Mouse (Mus musculus) myocyte (in vitro differentiated cells): ENCODE results near the gene Nifk. TPM values are rescaled to one million over a fixed set of nuclear protein-coding genes. Genes with fewer than 3 reads are reported as not detected.
A peak's percentile ranks its signal among the peaks of the same experiment; 100 is the strongest.

Experiments used
- H3K27me3 ChIP-seq: one replicate; pipeline ENCODE4 v1.6.1; 2011; ENCODE audit not compliant: control insufficient read depth, insufficient read depth, insufficient read length
- H3K36me3 ChIP-seq: one replicate; pipeline ENCODE4 v1.6.1; 2011; ENCODE audit not compliant: control insufficient read depth, insufficient read depth
- H3K4me2 ChIP-seq: one replicate; pipeline ENCODE4 v1.6.1; 2011; ENCODE audit warnings: low read depth, control low read depth
- H3K4me3 ChIP-seq: one replicate; pipeline ENCODE4 v1.5.1; 2011; ENCODE audit warnings: mild to moderate bottlenecking, control low read depth, moderate library complexity
- H3K79me2 ChIP-seq: one replicate; pipeline ENCODE4 v1.6.1; 2011; ENCODE audit not compliant: control insufficient read depth, insufficient read depth
- H3ac ChIP-seq: one replicate; pipeline ENCODE4 v1.6.1; 2011; ENCODE audit not compliant: control insufficient read depth, insufficient read length
- CEBPB ChIP-seq: IDR thresholded peaks from 2 replicates; pipeline ENCODE4 v1.6.1; 2011; ENCODE audit warnings: mild to moderate bottlenecking, moderate library complexity; ENCODE audit not compliant: poor library complexity, insufficient read depth, severe bottlenecking
- E2F4 ChIP-seq: IDR thresholded peaks from one replicate; pipeline ENCODE4 v1.6.1; 2011; ENCODE audit warnings: mild to moderate bottlenecking, control low read depth, moderate library complexity; ENCODE audit not compliant: insufficient read depth
- MAX ChIP-seq: IDR thresholded peaks from one replicate; pipeline ENCODE4 v1.6.1; 2011; ENCODE audit warnings: low read depth, mild to moderate bottlenecking, control low read depth
- MYOD1 ChIP-seq, 3 experiments: IDR thresholded peaks; one replicate each; pipeline ENCODE4 v1.6.1; 2011; ENCODE audit warnings: control low read depth in 2 of 3, low read depth in 2 of 3, mild to moderate bottlenecking in 2 of 3, moderate library complexity in 1 of 3; ENCODE audit not compliant: insufficient read length in 2 of 3, control insufficient read depth in 1 of 3
- MYOG ChIP-seq, 3 experiments: IDR thresholded peaks; one replicate each; pipeline ENCODE4 v1.6.1; 2011; ENCODE audit warnings: control low read depth in 2 of 3, low read depth in 2 of 3, mild to moderate bottlenecking in 2 of 3; ENCODE audit not compliant: insufficient read length in 2 of 3, control insufficient read depth in 1 of 3, insufficient read depth in 1 of 3
- POLR2A ChIP-seq: IDR thresholded peaks from one replicate; pipeline ENCODE4 v1.6.1; 2011; ENCODE audit warnings: low read depth, mild to moderate bottlenecking, control low read depth, moderate library complexity; ENCODE audit not compliant: insufficient read length
- POLR2AphosphoS2 ChIP-seq: IDR thresholded peaks from one replicate; pipeline ENCODE4 v1.6.1; 2011; ENCODE audit warnings: low read depth, control low read depth; ENCODE audit not compliant: insufficient read length
- REST ChIP-seq: IDR thresholded peaks from one replicate; pipeline ENCODE4 v1.6.1; 2011; ENCODE audit warnings: mild to moderate bottlenecking, control low read depth, moderate library complexity; ENCODE audit not compliant: insufficient read depth, insufficient read length
- SRF ChIP-seq: IDR thresholded peaks from one replicate; pipeline ENCODE4 v1.6.1; 2011; ENCODE audit warnings: low read depth; ENCODE audit not compliant: control insufficient read depth, insufficient read length
- TCF12 ChIP-seq: IDR thresholded peaks from one replicate; pipeline ENCODE4 v1.6.1; 2011; ENCODE audit warnings: mild to moderate bottlenecking, control low read depth; ENCODE audit not compliant: poor library complexity, insufficient read depth, severe bottlenecking
- TCF3 ChIP-seq: IDR thresholded peaks from one replicate; pipeline ENCODE4 v1.6.1; 2011; ENCODE audit warnings: low read depth, control low read depth; ENCODE audit not compliant: insufficient read length
- USF1 ChIP-seq: IDR thresholded peaks from one replicate; pipeline ENCODE4 v1.6.1; 2011; ENCODE audit warnings: low read depth, mild to moderate bottlenecking, control low read depth, moderate library complexity
- polyA plus RNA-seq: library from polyadenylated mRNA; unstranded; fragments of >200 nt; fragmentation: generic; extraction: Trizol; gene quantifications from one replicate; pipeline ENCODE4 v1.2.1, GENCODE M21; 2012; ENCODE audit warnings: missing spikeins

Gene Nifk
- polyA plus RNA-seq, 1 experiment: 27.0 TPM

GRCm38 (mm10) chr1:118334749-118335713, 13.4 kb downstream of the Nifk start:
- TF ChIP-seq POLR2AphosphoS2: peak; percentile 47
- TF ChIP-seq MYOG (IDR thresholded peaks at IDR 0.05; ENCODE audit: control insufficient read depth in 1 of 3, insufficient read depth in 1 of 3, insufficient read length in 2 of 3, low read depth in 2 of 3): no peak
- no peaks in the 10 kb centered on the region for H3K27me3 ChIP-seq
- peaks cover 29% of the 10 kb centered on the region for H3K36me3 ChIP-seq
- H3K79me2 ChIP-seq: no peaks in the 10 kb centered on the region
- no peak overlapping the region for H3K4me3 ChIP-seq
- H3K4me2 ChIP-seq: no peak overlapping the region
- no peak overlapping the region for H3ac ChIP-seq

GRCm38 (mm10) chr1:118335847-118336246, 14.2 kb downstream of the Nifk start:
- H3K79me2 ChIP-seq: no peaks in the 10 kb centered on the region
- H3ac ChIP-seq: no peak overlapping the region
- H3K4me3 ChIP-seq: no peak overlapping the region
- TF ChIP-seq USF1 (no peak), MYOG (IDR thresholded peaks at IDR 0.05; ENCODE audit: control insufficient read depth in 1 of 3, insufficient read depth in 1 of 3, insufficient read length in 2 of 3, low read depth in 2 of 3) (no peak), POLR2AphosphoS2 (no peak), MYOD1 (IDR thresholded peaks at IDR 0.05; ENCODE audit: control insufficient read depth in 1 of 3, insufficient read length in 2 of 3, low read depth in 2 of 3) (no peak), SRF (no peak), TCF3 (no peak), MAX (no peak), REST (no peak), TCF12 (no peak), CEBPB (no peak), POLR2A (no peak), E2F4 (no peak)
- no peak overlapping the region for H3K4me2 ChIP-seq
- H3K27me3 ChIP-seq: no peaks in the 10 kb centered on the region
- H3K36me3 ChIP-seq: peaks cover 23% of the 10 kb centered on the region

GRCm38 (mm10) chr1:118337921-118338320, 16.3 kb downstream of the Nifk start:
- no peaks in the 10 kb centered on the region for H3K79me2 ChIP-seq
- no peak overlapping the region for H3K4me2 ChIP-seq
- H3K27me3 ChIP-seq: no peaks in the 10 kb centered on the region
- peak in 1 of 3 experiments; percentile 4 for TF ChIP-seq MYOD1 (IDR thresholded peaks at IDR 0.05; ENCODE audit: control insufficient read depth in 1 of 3, insufficient read length in 2 of 3, low read depth in 2 of 3)
- no peak for TF ChIP-seq E2F4
- no peak overlapping the region for H3ac ChIP-seq
- H3K4me3 ChIP-seq: no peak overlapping the region
- peaks cover 6% of the 10 kb centered on the region for H3K36me3 ChIP-seq

DNA sequence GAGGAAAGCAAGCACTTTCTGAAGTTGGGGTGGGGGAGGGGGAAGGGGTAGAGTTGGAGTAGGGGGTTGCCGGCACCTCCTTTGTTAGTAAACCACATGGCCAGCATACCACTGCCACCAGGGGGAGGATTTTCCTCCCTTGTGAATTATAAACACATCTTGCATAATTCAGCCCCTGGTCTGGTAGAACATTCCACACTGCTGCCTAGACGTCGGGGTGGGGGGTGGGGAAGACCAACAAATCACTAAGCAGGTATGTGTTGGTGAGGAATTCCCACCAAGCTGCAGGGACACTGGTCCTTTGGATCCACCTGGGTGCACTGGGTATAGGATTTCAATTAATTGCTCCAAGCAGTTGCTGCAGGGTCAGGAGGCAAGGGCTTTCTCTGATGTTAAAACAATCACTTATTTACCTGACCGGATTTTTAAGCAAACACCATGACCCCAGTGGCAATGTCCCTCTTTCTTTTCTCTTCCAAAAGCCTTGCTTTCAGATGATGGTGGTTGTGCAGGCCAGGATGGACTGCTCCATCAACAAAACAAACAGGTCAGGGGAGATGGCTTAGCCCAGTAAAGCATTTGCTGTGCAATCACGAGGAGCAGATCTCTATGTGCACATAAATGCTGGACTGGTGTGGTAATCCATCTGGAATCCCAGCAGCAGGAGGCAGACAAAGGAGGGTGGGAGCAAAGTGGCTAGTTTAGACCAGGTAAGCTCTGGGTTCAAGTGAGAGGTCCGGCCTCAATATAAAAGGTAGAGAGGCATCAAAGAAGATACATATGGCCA, 22.2 kb downstream of the Nifk start:
- H3K36me3 ChIP-seq: no peaks in the 10 kb centered on the region
- H3K27me3 ChIP-seq: no peaks in the 10 kb centered on the region
- H3K4me3 ChIP-seq: no peak overlapping the region
- H3K4me2 ChIP-seq: no peak overlapping the region
- H3K79me2 ChIP-seq: no peaks in the 10 kb centered on the region
- no peak for TF ChIP-seq MYOG (IDR thresholded peaks at IDR 0.05; ENCODE audit: control insufficient read depth in 1 of 3, insufficient read depth in 1 of 3, insufficient read length in 2 of 3, low read depth in 2 of 3)
- no peak for TF ChIP-seq CEBPB
- no peak for TF ChIP-seq TCF12
- TF ChIP-seq POLR2A: no peak
- TF ChIP-seq MAX: no peak
- TF ChIP-seq TCF3: no peak
- TF ChIP-seq E2F4: no peak
- no peak for TF ChIP-seq SRF
- no peak for TF ChIP-seq MYOD1 (IDR thresholded peaks at IDR 0.05; ENCODE audit: control insufficient read depth in 1 of 3, insufficient read length in 2 of 3, low read depth in 2 of 3)
- TF ChIP-seq USF1: no peak
- no peak for TF ChIP-seq REST
- no peak for TF ChIP-seq POLR2AphosphoS2
- no peak overlapping the region for H3ac ChIP-seq

GRCm38 (mm10) chr1:118349922-118350321, 28.3 kb downstream of the Nifk start:
- H3ac ChIP-seq: no peak overlapping the region
- H3K79me2 ChIP-seq: no peaks in the 10 kb centered on the region
- H3K4me2 ChIP-seq: no peak overlapping the region
- no peak overlapping the region for H3K4me3 ChIP-seq
- no peak for TF ChIP-seq SRF
- no peak for TF ChIP-seq MYOG (IDR thresholded peaks at IDR 0.05; ENCODE audit: control insufficient read depth in 1 of 3, insufficient read depth in 1 of 3, insufficient read length in 2 of 3, low read depth in 2 of 3)
- TF ChIP-seq MAX: no peak
- no peak for TF ChIP-seq TCF3
- no peak for TF ChIP-seq POLR2A
- no peak for TF ChIP-seq TCF12
- no peak for TF ChIP-seq POLR2AphosphoS2
- no peaks in the 10 kb centered on the region for H3K27me3 ChIP-seq
- H3K36me3 ChIP-seq: no peaks in the 10 kb centered on the region
